Mouse (Mus musculus) intestine, embryonic 16.5 days (tissue): ENCODE data around the gene Nol4l. TPM values are rescaled to one million over a fixed set of nuclear protein-coding genes. Genes with fewer than 3 reads are reported as not detected.

ENCODE experiments used
- ATAC-seq: fragments of 200-750 bp; cut with Nextera tagmentation; 2 replicates; pipeline ENCODE4 v1.8.0; 2017; ENCODE audit warnings: moderate TSS enrichment, moderate library complexity
- H3K27ac ChIP-seq: fragments of 300-500 bp; sonication (generic); 2 replicates; pipeline ENCODE4 v1.5.1; 2014; ENCODE audit warnings: mild to moderate bottlenecking, low read length
- H3K27me3 ChIP-seq: fragments of 300-500 bp; sonication (generic); replicated peaks from 2 replicates; pipeline ENCODE4 v1.6.1; 2014; ENCODE audit warnings: low read length, control low read depth, mixed read lengths; ENCODE audit not compliant: control insufficient read depth, insufficient read depth
- H3K36me3 ChIP-seq: fragments of 300-500 bp; sonication (generic); 2 replicates; pipeline ENCODE4 v1.6.1; 2014; ENCODE audit warnings: low read length, control low read depth; ENCODE audit not compliant: control insufficient read depth, insufficient read depth
- H3K4me1 ChIP-seq: fragments of 300-500 bp; sonication (generic); 2 replicates; pipeline ENCODE4 v1.6.1; 2014; ENCODE audit warnings: low read length, control low read depth, mixed read lengths; ENCODE audit not compliant: control insufficient read depth, insufficient read depth
- H3K4me2 ChIP-seq: fragments of 300-500 bp; sonication (generic); 2 replicates; pipeline ENCODE4 v1.6.1; 2014; ENCODE audit warnings: low read depth, low read length, control low read depth
- H3K4me3 ChIP-seq: fragments of 300-500 bp; sonication (generic); 2 replicates; pipeline ENCODE4 v1.5.1; 2014; ENCODE audit warnings: mild to moderate bottlenecking, low read length
- H3K9ac ChIP-seq: fragments of 300-500 bp; sonication (generic); 2 replicates; pipeline ENCODE4 v1.6.1; 2014; ENCODE audit warnings: low read depth, low read length
- H3K9me3 ChIP-seq: fragments of 300-500 bp; sonication (generic); 2 replicates; pipeline ENCODE4 v1.6.1; 2016; ENCODE audit warnings: low read length, control low read depth; ENCODE audit not compliant: control insufficient read depth
- WGBS: fragments of 180-500 bp; shearing (Covaris S2); extraction: QIAGEN DNeasy Blood & Tissue Kit; methylation state at CpG from one replicate; pipeline ENCODE4 v1.1.7; 2014; 5-methylcytosine and 5-hydroxymethylcytosine counted together
- polyA plus RNA-seq: library from polyadenylated mRNA; unstranded; fragments of >200 nt; fragmentation: Nextera tagmentation; extraction: Ambion mirVana; gene quantifications from 2 replicates; pipeline ENCODE4 v1.2.1, GENCODE M21; 2015

Gene Nol4l
- polyA plus RNA-seq, 1 experiment from 2014 or later, result 28.6 TPM

GRCm38 (mm10) chr2:153483118-153483983 lies 46.4 kb downstream of the Nol4l start:
- Histone ChIP-seq H3K36me3 (no peaks in the 10 kb centered on the region; the same call in 1 of the 2 replicates), H3K9ac (peak overlapping the region; percentile 30), H3K27ac (no peak overlapping the region), H3K4me2 (0 out of 2 replicates have a peak overlapping the region, but pooled peaks have one; percentile 14), H3K9me3 (no peaks in the 10 kb centered on the region), H3K27me3 (no peaks in the 10 kb centered on the region), H3K4me3 (no peak overlapping the region), H3K4me1 (peaks cover 18% of the 10 kb centered on the region; the same call in 1 of the 2 replicates)
- peak; percentile 25 for ATAC-seq
- WGBS, result 26% methylated on average over 20 of the region's 20 CpGs

- H3K36me3 ChIP-seq, result no peaks in the 10 kb centered on the region; the same call in 1 of the 2 replicates
- ATAC-seq, result no peak
- WGBS, result 86% methylated on average over 2 of the region's 2 CpGs
These were observed 48.0 kb downstream of the Nol4l start for GRCm38 (mm10) chr2:153481861-153482120.

GRCm38 (mm10) chr2:153481108-153481860 lies 48.5 kb downstream of the Nol4l start:
- Histone ChIP-seq H3K36me3 (no peaks in the 10 kb centered on the region; the same call in 1 of the 2 replicates), H3K9me3 (no peaks in the 10 kb centered on the region), H3K4me1 (peaks cover 24% of the 10 kb centered on the region), H3K9ac (no peak overlapping the region), H3K4me2 (no peak overlapping the region), H3K27me3 (no peaks in the 10 kb centered on the region), H3K27ac (no peak overlapping the region), H3K4me3 (no peak overlapping the region)
- 61% methylated on average over 7 of the region's 7 CpGs for WGBS
- no peak for ATAC-seq

More at GRCm38 (mm10) chr2:153481861-153482120, 48.0 kb downstream of the Nol4l start:
- no peak overlapping the region for H3K9ac ChIP-seq
- no peaks in the 10 kb centered on the region for H3K27me3 ChIP-seq
- H3K27ac ChIP-seq, result no peak overlapping the region
- no peaks in the 10 kb centered on the region for H3K9me3 ChIP-seq
- peaks cover 19% of the 10 kb centered on the region; the same call in 1 of the 2 replicates for H3K4me1 ChIP-seq
- no peak overlapping the region for H3K4me3 ChIP-seq
- H3K4me2 ChIP-seq, result no peak overlapping the region

GRCm38 (mm10) chr2:153479486-153479885 lies 50.3 kb downstream of the Nol4l start:
- peaks cover 39% of the 10 kb centered on the region for H3K4me1 ChIP-seq
- H3K9ac ChIP-seq, result no peak overlapping the region
- no peak overlapping the region for H3K27ac ChIP-seq
- ATAC-seq, result no peak
- no peaks in the 10 kb centered on the region for H3K9me3 ChIP-seq
- no peaks in the 10 kb centered on the region for H3K27me3 ChIP-seq
- no peaks in the 10 kb centered on the region; the same call in 1 of the 2 replicates for H3K36me3 ChIP-seq
- no peak overlapping the region for H3K4me3 ChIP-seq
- no peak overlapping the region for H3K4me2 ChIP-seq
- WGBS, result 91% methylated on average over 1 of the region's 1 CpGs

- Histone ChIP-seq H3K9me3 (no peaks in the 10 kb centered on the region), H3K4me3 (no peak overlapping the region), H3K9ac (peak overlapping the region; percentile 17; the same call in 1 of the 2 replicates), H3K36me3 (no peaks in the 10 kb centered on the region; the same call in 1 of the 2 replicates), H3K4me2 (no peak overlapping the region), H3K27me3 (no peaks in the 10 kb centered on the region), H3K4me1 (peaks cover 35% of the 10 kb centered on the region), H3K27ac (no peak overlapping the region)
- WGBS, result 4% methylated on average over 4 of the region's 4 CpGs
- ATAC-seq, result peak; percentile 72
These were observed 51.2 kb downstream of the Nol4l start for GRCm38 (mm10) chr2:153478583-153478982.

GRCm38 (mm10) chr2:153475114-153476112 lies 54.4 kb downstream of the Nol4l start:
- Histone ChIP-seq H3K4me2 (no peak overlapping the region), H3K36me3 (no peaks in the 10 kb centered on the region), H3K9me3 (no peaks in the 10 kb centered on the region), H3K9ac (0 out of 2 replicates have a peak overlapping the region, but pooled peaks have one; percentile 9), H3K4me3 (no peak overlapping the region), H3K27ac (peak overlapping the region; percentile 74), H3K4me1 (peaks cover 29% of the 10 kb centered on the region), H3K27me3 (no peaks in the 10 kb centered on the region)
- WGBS, result 25% methylated on average over 4 of the region's 4 CpGs
- peak; percentile 51 for ATAC-seq

- H3K36me3 ChIP-seq, result no peaks in the 10 kb centered on the region
- no peaks in the 10 kb centered on the region for H3K27me3 ChIP-seq
- no peak overlapping the region for H3K9ac ChIP-seq
- H3K4me1 ChIP-seq, result peaks cover 24% of the 10 kb centered on the region
- no peak overlapping the region for H3K27ac ChIP-seq
- H3K4me3 ChIP-seq, result no peak overlapping the region
- no peaks in the 10 kb centered on the region for H3K9me3 ChIP-seq
- WGBS, result 41% methylated on average over 3 of the region's 3 CpGs
- ATAC-seq, result no peak
- H3K4me2 ChIP-seq, result no peak overlapping the region
These were observed 58.8 kb downstream of the Nol4l start for GRCm38 (mm10) chr2:153470983-153471382.

- Histone ChIP-seq H3K4me1 (peaks cover 12% of the 10 kb centered on the region), H3K9ac (no peak overlapping the region), H3K36me3 (no peaks in the 10 kb centered on the region), H3K4me2 (no peak overlapping the region), H3K9me3 (no peaks in the 10 kb centered on the region), H3K27me3 (no peaks in the 10 kb centered on the region), H3K4me3 (no peak overlapping the region), H3K27ac (no peak overlapping the region)
- 58% methylated on average over 4 of the region's 4 CpGs for WGBS
- ATAC-seq, result 0 out of 2 replicates have a peak, but pooled peaks have one; percentile 43
These were observed 60.0 kb downstream of the Nol4l start for GRCm38 (mm10) chr2:153469764-153470163.
